Mouse (Mus musculus): ENCODE measurements at regions not wholly inside any gene's neighbourhood (a gene's known extent, or its start where the extent isn't known, plus 50 kb on each side); places are given as distances from the start of the nearest gene placed in this dataset.

- no peak for DNase-seq (ENCODE audit: low spot score)
Observed at GRCm38 (mm10) chr15:50423082-50423665, 3461.5 kb upstream of the Gm7489 start.

GRCm38 (mm10) chr15:50449604-50450003 is 3435.1 kb upstream of the Gm7489 start:
- no peak for DNase-seq (ENCODE audit: low spot score)

GRCm38 (mm10) chr15:50472626-50473025 is 3412.1 kb upstream of the Gm7489 start:
- no peak for DNase-seq (ENCODE audit: low spot score)

DNA sequence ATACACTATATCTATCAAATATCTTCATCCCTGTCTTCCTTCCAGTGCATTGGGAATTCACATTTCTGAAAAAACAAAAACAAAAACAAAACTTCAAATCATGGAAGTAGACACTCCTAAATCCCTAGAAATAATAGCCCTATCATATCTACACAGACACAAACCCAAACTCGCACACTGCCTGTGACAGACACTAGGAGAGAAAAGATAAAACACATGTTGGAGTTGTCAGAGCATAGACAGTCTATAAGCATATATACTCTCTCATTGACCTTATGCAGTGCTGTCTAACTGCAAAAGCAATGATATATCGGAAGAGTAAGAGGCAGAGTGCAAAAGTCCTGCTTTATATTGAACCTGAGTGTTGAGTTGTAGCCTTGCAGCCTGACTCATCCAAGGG is 3386.0 kb upstream of the Gm7489 start:
- DNase-seq (ENCODE audit: low spot score) = no peak

- no peak for DNase-seq (ENCODE audit: low spot score)
Observed at GRCm38 (mm10) chr15:50507999-50508624, 3376.6 kb upstream of the Gm7489 start.

DNA sequence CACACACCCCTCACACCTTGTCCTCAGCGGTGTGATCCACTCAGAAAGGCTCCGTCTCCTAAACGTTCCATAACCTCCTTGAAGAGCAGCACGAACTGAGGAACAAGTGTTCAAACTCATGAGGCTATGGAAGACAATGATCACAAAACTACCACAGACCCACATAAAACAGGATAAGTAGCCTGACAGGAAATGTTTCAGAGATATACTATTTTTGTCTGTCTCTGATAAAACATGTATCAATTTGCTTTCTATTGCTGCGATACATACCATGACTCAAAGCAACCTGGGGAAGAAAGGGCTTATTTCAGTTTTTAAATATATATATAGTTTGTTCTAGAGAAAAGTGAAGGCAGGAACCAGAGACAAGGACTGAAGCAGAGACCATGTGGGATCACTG is 3371.7 kb upstream of the Gm7489 start:
- no peak for DNase-seq (ENCODE audit: low spot score)

- DNase-seq (ENCODE audit: low spot score) = no peak
Observed at GRCm38 (mm10) chr15:50524841-50525240, 3359.9 kb upstream of the Gm7489 start.

DNA sequence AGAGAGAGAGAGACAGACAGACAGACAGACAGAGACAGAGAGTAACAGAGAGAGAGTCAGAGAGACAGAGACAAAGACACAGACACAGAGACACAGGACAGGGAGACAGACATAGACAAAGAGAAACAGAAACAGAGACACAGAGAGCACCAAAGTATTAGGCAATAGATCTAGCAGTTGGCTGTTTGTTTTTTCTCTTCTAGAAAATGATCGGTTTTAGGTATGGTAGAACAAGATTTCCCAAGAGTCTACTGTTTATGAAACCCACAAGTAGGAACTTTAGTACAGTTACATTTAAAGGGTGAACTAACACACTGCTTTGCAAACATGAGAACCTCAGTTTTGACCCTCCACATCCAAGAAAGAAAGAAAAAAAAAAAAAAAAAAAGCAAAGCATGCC is 3350.2 kb upstream of the Gm7489 start:
- DNase-seq (ENCODE audit: low spot score) = no peak

DNA sequence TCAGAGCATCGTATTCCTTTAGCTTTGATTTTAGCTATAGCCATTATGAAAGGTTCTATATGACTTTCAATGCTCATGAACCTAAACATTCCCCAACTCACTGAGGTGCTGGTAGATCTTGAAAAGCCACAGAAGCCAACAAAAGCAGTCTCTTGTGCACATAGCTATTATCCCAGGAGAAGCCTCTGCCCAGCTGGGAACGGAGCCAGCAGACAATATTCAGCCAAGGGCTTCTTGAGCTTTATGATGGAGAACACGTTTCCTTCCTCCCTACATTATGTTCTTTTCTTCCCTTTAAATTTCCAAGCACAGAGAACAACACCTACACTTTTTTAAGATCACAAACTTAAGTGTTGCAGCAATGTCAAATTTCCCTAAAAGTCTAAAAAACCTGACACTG is 3321.1 kb upstream of the Gm7489 start:
- DNase-seq (ENCODE audit: low spot score) = no peak

GRCm38 (mm10) chr15:50580811-50581210 is 3303.9 kb upstream of the Gm7489 start:
- DNase-seq (ENCODE audit: low spot score) = no peak

- no peak for DNase-seq (ENCODE audit: low spot score)
Observed at GRCm38 (mm10) chr15:50583951-50584350, 3300.8 kb upstream of the Gm7489 start.

DNA sequence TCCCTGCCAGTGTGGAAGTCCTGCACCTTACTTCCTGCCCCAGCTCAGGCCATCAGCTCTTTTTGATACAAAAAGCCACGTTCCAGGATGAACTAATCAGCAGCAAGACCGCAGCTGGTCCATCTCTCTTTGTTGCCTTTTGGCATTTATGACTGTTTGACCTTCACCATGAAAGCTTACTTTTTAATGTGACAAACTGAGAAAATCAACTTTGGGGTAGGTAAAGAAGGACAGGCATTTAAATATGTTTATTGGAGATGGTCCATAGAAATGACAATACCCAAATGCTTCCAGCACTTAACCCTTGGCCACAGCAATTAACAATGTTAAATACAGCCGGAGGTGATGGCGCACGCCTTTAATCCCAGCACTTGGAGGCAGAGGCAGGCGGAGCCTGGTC is 3299.2 kb upstream of the Gm7489 start:
- DNase-seq (ENCODE audit: low spot score) = no peak
